Mouse (Mus musculus): ENCODE measurements around the gene Ddx31.

Ddx31 gene

DNA sequence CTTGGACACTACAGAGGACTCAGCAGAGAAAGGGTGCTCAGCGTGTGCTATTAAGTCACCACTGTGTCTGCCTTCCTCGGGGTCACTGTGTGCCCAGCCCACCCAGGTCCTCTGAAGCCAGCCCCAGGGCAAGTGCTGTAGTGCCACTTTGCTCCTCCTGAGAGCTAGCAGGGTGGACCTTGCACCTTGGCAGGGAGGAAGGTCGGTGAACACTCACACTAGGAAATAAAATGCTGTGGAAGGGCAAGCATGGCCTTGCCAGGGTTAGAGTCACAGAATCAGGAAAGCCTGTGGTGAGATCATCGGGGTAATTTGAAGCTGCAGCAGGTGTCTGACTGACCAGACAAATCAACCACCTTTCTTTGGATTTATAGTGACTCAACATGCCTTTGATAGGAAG is 65.4 kb downstream of the Ddx31 start:
- CTCF ChIA-PET, result interaction anchor here in 1 of 4 experiments (1.0 kb wide), 1 partner anchor 763 kb away, joined by 3 read pairs; no protein-coding TSS in a partner anchor

GRCm38 (mm10) chr2:28907691-28908388 is 67.6 kb downstream of the Ddx31 start:
- ChIA-PET CTCF (interaction anchor here in 2 of 4 experiments (0.8 to 1.0 kb wide), 2 partner anchors 145 kb away, joined by 3 to 4 read pairs; no protein-coding TSS in a partner anchor), POLR2A (interaction anchor here in 2 of 4 experiments (0.7 to 2.6 kb wide), 5 partner anchors 12 to 267 kb away, joined by 3 to 5 read pairs (median 3); partner anchors contain the start of genes Ddx31 (in 1 of the 2) and Tsc1 (in 1 of the 2))

More for the DNA sequence above, 65.4 kb downstream of the Ddx31 start:
- POLR2A ChIA-PET, result interaction anchor here in 1 of 4 experiments (2.4 kb wide), 1 partner anchor 12 kb away, joined by 7 read pairs; no protein-coding TSS in a partner anchor

GRCm38 (mm10) chr2:28908389-28909153 is 68.4 kb downstream of the Ddx31 start:
- POLR2A ChIA-PET, result interaction anchor here (0.7 to 2.6 kb wide), 8 partner anchors 9 to 268 kb away, joined by 3 to 5 read pairs (median 3); partner anchors contain the start of genes Ddx31 (in 1 of the 4) and Tsc1 (in 1 of the 4)
- CTCF ChIA-PET, result interaction anchor here in 3 of 4 experiments (0.5 to 1.6 kb wide), 4 partner anchors 15 to 144 kb away, joined by 3 to 12 read pairs (median 4); no protein-coding TSS in a partner anchor

- POLR2A ChIA-PET, result interaction anchor here (0.7 to 2.6 kb wide), 6 partner anchors 8 to 50 kb away, joined by 3 to 5 read pairs (median 3); no protein-coding TSS in a partner anchor
- CTCF ChIA-PET, result interaction anchor here in 2 of 4 experiments (0.5 to 1.6 kb wide), 2 partner anchors 15 to 40 kb away, joined by 5 to 12 read pairs; no protein-coding TSS in a partner anchor
Measured at GRCm38 (mm10) chr2:28909186-28909817, 69.1 kb downstream of the Ddx31 start.

DNA sequence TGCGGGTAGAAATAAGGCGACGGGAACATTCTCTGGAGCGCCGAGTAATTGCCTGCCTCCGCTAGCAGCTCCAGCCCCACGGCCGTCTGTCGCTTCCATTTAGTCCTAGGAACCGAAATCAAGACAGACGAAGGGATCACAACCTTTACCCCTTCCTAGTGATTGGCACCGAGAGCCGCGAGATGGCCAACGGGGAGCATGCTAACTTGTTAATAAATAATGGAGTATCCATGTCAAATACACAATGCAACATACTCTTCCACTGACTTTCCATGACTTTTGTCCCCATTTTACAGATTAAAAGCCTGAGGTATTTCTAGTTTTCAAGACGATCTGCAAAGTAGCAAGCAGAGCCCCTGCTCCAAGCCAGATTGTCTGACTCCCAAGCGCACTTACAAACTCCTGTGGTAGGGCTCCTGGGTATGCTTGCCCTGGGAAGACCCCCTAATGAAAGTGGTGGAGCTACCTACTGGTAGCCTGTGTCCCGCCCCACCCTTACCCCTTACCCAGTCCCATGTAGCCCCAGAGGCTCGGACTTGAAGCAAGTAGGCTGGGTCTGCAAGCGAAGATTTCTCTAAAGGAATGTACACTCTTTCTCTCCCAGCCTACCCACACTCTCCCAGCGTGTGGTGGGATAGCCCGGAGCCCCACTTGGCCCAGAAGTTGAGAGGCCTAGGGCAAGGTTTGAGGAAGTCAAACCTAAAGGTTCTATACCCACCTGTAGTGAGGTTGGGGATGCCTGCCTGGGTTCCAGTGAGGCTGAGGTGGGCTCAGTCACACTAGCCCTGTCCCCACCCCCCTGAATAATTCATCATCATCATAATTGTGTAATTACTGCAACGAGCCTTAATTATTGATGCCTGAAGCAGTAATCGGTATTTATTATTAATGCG is 69.9 kb downstream of the Ddx31 start:
- ChIA-PET POLR2A (interaction anchor here in 3 of 4 experiments (0.8 to 2.6 kb wide), 4 partner anchors 8 to 49 kb away, joined by 3 to 5 read pairs (median 3); no protein-coding TSS in a partner anchor), CTCF (interaction anchor here in 1 of 4 experiments (1.6 kb wide), 1 partner anchor 14 kb away, joined by 5 read pairs; no protein-coding TSS in a partner anchor)

DNA sequence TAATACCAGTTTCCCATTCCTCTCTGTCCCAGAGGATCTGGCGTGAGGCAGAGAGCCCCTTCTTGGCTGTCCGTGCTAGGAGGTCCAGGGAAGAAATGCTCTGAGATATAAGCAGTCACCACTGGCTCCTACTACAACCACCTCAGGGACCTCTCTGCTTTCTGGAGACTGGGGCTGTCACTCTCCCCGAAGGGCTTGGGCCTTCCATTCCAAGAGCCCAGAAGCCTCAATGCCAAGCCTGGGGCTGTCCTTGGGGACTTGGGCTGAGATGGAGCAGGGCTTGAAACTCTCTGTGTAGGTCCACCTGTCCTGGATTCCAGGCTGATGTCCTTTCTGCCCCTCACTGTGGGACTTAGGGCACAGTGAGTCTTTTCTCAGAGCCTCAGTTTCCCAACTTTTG is 70.7 kb downstream of the Ddx31 start:
- ChIA-PET POLR2A (interaction anchor here in 2 of 4 experiments (0.6 to 1.5 kb wide), 2 partner anchors 14 to 213 kb away, joined by 4 to 11 read pairs; no protein-coding TSS in a partner anchor), CTCF (interaction anchor here in 2 of 4 experiments (0.8 to 1.9 kb wide), 6 partner anchors 13 to 327 kb away, joined by 3 to 8 read pairs (median 4); no protein-coding TSS in a partner anchor)

DNA sequence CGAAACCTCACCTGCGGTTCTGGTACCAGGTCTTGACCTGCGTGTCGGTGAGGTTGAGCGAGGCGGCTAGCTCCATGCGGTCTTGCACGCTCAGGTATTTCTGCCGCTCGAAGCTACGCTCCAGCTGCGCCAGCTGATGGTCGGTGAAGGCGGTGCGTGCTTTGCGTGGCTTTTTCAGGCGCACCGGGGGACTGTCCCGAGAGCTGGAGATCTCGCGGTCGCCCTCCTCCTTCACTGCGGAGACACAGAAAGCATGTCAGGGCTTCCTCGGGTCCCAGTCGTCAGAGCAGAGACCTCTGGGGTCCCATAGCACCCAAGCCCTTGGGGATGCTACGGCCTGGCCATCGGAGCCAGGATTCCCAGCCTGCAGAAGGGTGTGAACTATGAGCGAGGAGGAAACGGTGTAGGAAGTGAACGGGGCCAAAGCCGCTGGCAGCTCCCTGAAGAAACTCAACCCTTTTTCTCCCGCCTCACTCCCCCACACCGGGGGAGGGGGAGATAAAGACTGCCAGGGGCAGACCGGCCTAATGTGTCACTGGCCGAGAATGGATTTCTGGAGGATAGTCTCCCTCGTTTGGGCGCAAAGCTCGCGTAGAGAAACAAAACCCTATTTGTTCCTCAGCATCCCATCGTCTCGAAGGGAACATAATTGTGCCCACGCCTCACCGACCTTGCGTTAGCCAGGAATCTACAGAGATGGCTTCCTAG is 71.3 kb downstream of the Ddx31 start:
- POLR2A ChIA-PET, result interaction anchor here in 2 of 4 experiments (0.6 to 1.5 kb wide), 2 partner anchors 14 to 212 kb away, joined by 4 to 11 read pairs; no protein-coding TSS in a partner anchor

DNA sequence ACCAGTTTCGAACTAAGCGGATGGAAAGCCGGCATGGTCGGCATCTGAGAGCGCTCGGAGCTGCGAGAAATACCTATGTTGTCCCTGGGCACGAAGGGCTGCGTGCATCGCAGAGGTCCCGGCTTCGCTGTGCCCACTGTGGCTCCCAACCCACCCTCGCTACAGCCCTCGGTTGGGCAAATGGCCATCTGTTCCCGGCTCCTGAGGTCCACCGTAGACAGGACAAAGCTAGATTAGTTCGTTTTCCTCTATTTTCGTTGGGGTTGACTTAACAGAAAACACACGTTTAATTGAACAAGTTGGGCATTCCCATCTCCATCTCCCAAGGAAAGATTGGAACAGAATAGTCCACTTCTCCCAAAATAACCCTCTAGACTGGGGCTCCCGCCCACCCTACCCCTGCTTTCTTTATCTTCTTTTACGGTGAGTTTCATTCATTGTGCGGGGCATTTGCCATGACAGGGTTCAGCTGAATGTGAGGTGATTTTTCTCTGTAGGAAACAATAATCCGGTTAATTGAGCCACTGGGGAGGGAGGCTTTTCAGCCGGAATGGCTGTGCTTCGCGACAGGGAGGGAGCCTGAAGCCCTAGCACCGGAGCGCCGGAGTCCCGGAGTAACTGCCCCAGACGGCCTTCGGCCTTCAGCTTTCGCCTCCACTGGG is 72.0 kb downstream of the Ddx31 start:
- ChIA-PET POLR2A (interaction anchor here in 1 of 4 experiments (1.5 kb wide), 1 partner anchor 15 kb away, joined by 4 read pairs; no protein-coding TSS in a partner anchor), CTCF (interaction anchor here in 3 of 4 experiments (0.6 to 1.9 kb wide), 10 partner anchors 12 to 1222 kb away, joined by 3 to 8 read pairs (median 4); no protein-coding TSS in a partner anchor)

More for the DNA sequence above, 71.3 kb downstream of the Ddx31 start:
- CTCF ChIA-PET, result interaction anchor here in 2 of 4 experiments (0.6 to 1.9 kb wide), 11 partner anchors 12 to 1223 kb away, joined by 3 to 8 read pairs (median 3); no protein-coding TSS in a partner anchor

- ChIA-PET CTCF (interaction anchor here (0.6 to 1.9 kb wide), 6 partner anchors 11 to 277 kb away, joined by 3 to 6 read pairs (median 4); no protein-coding TSS in a partner anchor), POLR2A (no interaction called here)
Measured at GRCm38 (mm10) chr2:28912961-28913360, 72.8 kb downstream of the Ddx31 start.

DNA sequence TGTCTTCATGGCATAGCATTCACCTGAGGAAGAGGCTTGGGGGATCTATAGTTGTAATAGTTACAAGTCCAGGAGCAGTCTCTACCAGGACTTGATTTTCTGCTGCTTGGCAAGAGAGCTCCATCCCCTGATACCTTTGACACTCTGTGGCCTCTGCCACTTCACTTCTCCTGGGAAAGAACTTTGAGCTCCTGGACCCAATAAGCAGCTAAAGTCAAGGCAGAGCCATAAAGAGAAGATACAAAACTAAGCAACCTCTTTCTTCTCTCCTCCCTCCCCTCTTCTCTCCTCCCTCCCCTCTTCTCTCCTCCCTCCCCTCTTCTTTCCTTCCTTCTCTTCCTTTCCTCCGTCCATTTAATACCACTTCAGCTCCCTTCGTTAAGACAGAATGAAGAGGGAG is 73.9 kb downstream of the Ddx31 start:
- ChIA-PET CTCF (interaction anchor here in 3 of 4 experiments (0.6 to 1.8 kb wide), 7 partner anchors 10 to 260 kb away, joined by 3 to 9 read pairs (median 3); no protein-coding TSS in a partner anchor), POLR2A (interaction anchor here in 2 of 4 experiments (0.6 to 1.6 kb wide), 3 partner anchors 74 to 146 kb away, joined by 3 to 4 read pairs (median 3); partner anchors contain the start of genes Ddx31 (in 1 of the 2), Gtf3c4 (in 1 of the 2) and Ttf1 (in 1 of the 2))

- CTCF ChIA-PET, result interaction anchor here in 3 of 4 experiments (0.6 to 1.8 kb wide), 7 partner anchors 9 to 160 kb away, joined by 3 to 10 read pairs (median 7); no protein-coding TSS in a partner anchor
- POLR2A ChIA-PET, result interaction anchor here in 1 of 4 experiments (0.7 to 1.6 kb wide), 6 partner anchors 9 to 131 kb away, joined by 3 to 5 read pairs (median 3); partner anchors contain the start of genes Ddx31 and Gtf3c4
Measured at GRCm38 (mm10) chr2:28915104-28915738, 75.0 kb downstream of the Ddx31 start.

DNA sequence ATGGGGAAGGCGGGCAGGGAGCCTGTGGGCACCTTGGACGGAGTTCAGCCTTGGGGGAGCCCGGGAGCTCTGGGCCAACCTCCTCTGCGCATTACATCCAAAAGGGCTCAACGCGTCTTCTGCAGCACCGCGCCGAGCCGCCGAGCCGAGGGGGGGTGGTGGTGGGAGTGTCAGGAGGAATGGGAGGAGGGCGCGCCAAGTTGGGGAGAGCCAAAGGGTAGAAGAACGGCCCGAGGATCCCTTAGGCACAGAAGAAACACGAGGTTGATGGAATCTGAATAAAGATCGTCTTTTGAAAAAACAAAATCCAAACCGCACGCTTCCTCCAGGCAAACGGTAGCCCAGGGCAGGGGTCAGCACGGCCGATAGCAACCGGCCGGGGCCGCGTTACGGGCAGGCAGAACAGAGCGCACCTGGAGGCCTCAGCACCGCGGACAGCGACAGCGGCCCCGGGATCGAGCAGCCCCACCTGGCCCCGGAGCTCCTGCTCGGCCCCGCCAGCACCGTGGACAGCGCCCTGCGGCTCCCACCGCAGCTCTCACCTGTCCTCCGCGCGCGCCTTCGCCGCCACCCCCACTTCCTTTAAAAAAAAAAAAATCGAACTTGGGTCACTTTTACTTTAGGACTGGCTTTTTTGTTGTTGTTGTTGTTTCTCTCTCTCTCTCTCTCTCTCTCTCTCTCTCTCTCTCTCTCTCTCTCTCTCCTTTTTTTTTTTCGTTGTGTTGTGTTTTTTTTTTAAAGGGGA is 75.7 kb downstream of the Ddx31 start:
- ChIA-PET CTCF (interaction anchor here (0.6 to 3.2 kb wide), 15 partner anchors 15 to 775 kb away, joined by 3 to 13 read pairs (median 4); partner anchors contain the start of gene Ntng2 (in 1 of the 4)), POLR2A (interaction anchor here (0.6 to 1.6 kb wide), 21 partner anchors 9 to 793 kb away, joined by 3 to 9 read pairs (median 4); partner anchors contain the start of genes Ddx31 (in 3 of the 4), Gtf3c4 (in 3 of the 4) and Ttf1 (in 2 of the 4))

GRCm38 (mm10) chr2:28916513-28916865 is 76.3 kb downstream of the Ddx31 start, which contains the start of gene Barhl1:
Barhl1 (minus strand) TSS chr2:28916668.
- CTCF ChIA-PET, result interaction anchor here in 3 of 4 experiments (0.6 to 3.2 kb wide), 12 partner anchors 14 to 452 kb away, joined by 3 to 13 read pairs (median 4); no protein-coding TSS in a partner anchor
- POLR2A ChIA-PET, result interaction anchor here (0.6 to 1.8 kb wide), 14 partner anchors 10 to 793 kb away, joined by 3 to 9 read pairs (median 4); partner anchors contain the start of genes Ddx31 (in 2 of the 4), Gtf3c4 (in 2 of the 4) and Ttf1 (in 2 of the 4)

DNA sequence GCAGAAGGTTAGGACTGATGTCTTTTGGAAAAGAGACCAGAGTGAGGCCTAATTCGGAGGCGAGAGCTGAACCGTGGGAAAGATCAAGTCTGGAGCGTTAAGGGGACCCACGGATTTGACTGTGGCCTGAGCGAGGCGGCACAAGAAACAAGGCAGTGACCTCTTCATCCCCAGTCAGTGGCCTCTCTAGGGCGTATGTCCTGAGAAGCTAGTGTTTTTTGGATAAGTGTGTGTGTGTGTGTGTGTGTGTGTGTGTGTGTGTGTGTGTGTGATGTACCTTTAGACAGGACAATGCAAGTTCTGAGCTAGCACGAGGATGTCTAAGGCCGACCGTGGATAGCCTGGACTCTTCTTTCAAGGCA is 76.9 kb downstream of the Ddx31 start:
- ChIA-PET POLR2A (interaction anchor here in 2 of 4 experiments (0.6 to 1.8 kb wide), 6 partner anchors 8 to 439 kb away, joined by 3 to 4 read pairs (median 4); partner anchors contain the start of gene Ttf1 (in 1 of the 2)), CTCF (interaction anchor here in 3 of 4 experiments (0.6 to 3.2 kb wide), 6 partner anchors 14 to 136 kb away, joined by 3 to 13 read pairs (median 4); no protein-coding TSS in a partner anchor)

Data from embryonic stem cell, embryonic (primary cell).